Mouse (Mus musculus) adrenal gland, postnatal 36 days (tissue): ENCODE measurements around the gene Acsl6. TPM values are rescaled to one million over a fixed set of nuclear protein-coding genes. Genes with fewer than 3 reads are reported as not detected.
A peak's percentile ranks its signal among the peaks of the same experiment; 100 is the strongest.
"Not testable (repeated sequence)": the region's sequence is repeated elsewhere in the genome, so short reads cannot be mapped to it uniquely, and the experiment has no call there.

Experiments used
- DNase-seq, 2 experiments: peaks; one replicate each; pipeline ENCODE4 v3.0.0; 2021; ENCODE audit warnings: mixed read lengths in 1 of 2
- total RNA-seq, 2 experiments: library from RNA; stranded (reverse); gene quantifications; 2 replicates each; pipeline ENCODE4 v1.2.3; 2021

Acsl6 gene
- total RNA-seq, 2 experiments from 2014 or later: 2.7 to 3.1 TPM

- DNase-seq: no peak
Measured at GRCm38 (mm10) chr11:54391326-54391725, 87.7 kb downstream of the Acsl6 start.

DNA sequence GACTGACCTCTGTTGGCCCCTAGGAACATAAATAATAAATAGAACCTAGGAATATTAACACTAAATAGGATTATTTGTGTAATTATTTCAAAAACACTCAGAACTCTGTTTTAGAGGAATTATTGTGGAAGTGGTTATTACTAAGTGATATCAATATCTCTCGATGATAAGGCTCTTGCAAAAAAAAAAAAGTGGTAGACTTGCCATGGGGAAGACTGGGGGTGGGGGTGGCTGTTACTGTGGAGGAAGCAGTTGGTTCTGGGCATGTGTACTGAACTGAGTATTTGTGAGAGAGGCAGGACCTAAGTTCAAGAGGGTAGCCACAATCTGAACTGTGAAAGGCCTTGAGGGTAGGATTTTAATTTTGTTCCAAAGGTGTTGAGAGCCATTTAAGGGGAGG, 93.1 kb downstream of the Acsl6 start:
- no peak for DNase-seq

GRCm38 (mm10) chr11:54398058-54398457, 94.5 kb downstream of the Acsl6 start:
- DNase-seq: no peak

GRCm38 (mm10) chr11:54400803-54401202, 97.2 kb downstream of the Acsl6 start:
- DNase-seq: not testable (repeated sequence)

DNA sequence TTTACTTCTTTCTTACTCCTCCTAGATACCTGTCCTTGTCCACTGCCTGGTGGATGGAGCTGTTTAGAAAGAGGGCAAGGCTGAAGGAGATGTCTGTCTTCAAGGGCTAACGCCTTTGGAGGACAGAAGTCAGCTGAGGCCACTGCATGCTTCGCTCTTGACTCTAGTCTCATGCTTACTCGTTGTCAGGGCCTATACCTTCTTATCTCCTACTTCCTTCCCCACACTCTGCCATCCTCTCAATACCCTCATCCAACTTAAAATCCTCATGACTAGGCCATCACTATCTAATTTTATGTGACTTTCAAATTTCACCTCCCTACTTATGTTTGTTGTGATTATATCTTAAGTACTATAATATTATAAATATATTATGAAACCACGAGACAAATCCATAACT, 101.3 kb downstream of the Acsl6 start:
- DNase-seq: no peak

- DNase-seq: no peak
Measured at GRCm38 (mm10) chr11:54406930-54407546, 103.4 kb downstream of the Acsl6 start.

DNA sequence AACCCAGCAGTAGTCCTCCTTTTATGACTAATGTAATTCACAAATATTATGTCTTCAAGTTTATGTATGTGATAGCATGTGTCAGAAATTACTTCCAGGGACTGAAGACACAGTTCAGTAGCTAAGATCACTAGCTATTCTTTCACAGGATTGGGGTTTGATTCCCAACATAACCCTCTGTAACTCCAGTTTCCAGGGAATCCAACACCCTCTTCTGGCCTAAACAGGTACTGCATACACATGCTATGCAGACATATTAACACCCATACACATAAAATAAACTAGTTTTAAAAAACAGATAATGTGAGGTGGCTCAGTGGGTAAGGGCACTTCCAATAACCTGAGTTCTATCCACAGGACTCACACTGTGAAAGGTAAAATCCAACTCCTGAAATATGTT, 107.0 kb downstream of the Acsl6 start:
- DNase-seq: no peak

DNA sequence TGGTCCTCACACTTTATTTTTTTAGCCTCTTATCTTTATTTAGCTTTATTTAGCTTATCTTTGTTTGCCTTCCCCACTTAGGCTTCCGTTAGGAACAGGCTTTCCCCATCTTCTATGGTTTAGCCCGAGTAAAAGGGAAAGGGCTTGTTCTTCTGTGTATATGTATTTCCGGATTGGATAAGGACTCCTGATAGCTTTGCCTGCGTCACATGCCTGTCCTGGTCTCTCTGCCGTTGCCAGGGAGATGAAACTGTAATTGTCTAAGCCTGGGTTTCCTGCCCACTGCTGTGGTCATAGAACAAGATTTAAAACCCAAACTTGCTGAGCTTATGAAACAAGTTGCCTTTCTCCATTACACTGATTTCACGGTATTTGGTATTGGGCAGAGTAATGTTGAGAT, 109.4 kb downstream of the Acsl6 start:
- peak in 1 of 2 experiments; percentile 3 for DNase-seq

Other genes starting within 250 kb of the Acsl6 start
- 10 to 100 TPM in 1 of 2 experiments, 1 to 10 TPM in 1; 6.5 to 29.5 TPM for gene Pdlim4, start 234.8 kb upstream of the Acsl6 start, total RNA-seq
- 10 to 100 TPM; 29.2 to 41.5 TPM for gene P4ha2, start 203.7 kb upstream of the Acsl6 start, total RNA-seq
- gene Csf2, start 54.1 kb upstream of the Acsl6 start, total RNA-seq: not detected
- not detected for gene Il3, start 36.5 kb upstream of the Acsl6 start, total RNA-seq
- gene Meikin, start 66.9 kb downstream of the Acsl6 start, total RNA-seq: not detected
- 10 to 100 TPM; 25.5 to 31.3 TPM for gene Fnip1, start 134.4 kb downstream of the Acsl6 start, total RNA-seq
- 10 to 100 TPM; 23.0 to 24.5 TPM for gene Rapgef6, start 219.0 kb downstream of the Acsl6 start, total RNA-seq